ENCODE assay signal across 9 mouse cellular contexts in genomic region chr3:93568428-93569040, GRCm38 (mm10). TPM values are rescaled to one million over a fixed set of nuclear protein-coding genes. Genes with fewer than 3 reads are reported as not detected.
DNase-seq lines count a peak whose midpoint lies in the region; ATAC-seq lines count a peak whose summit lies in the region.
"Had no signal": no experiment of that assay in that cellular context is flagged by ENCODE, and none has a peak within 500 bp of the region (broad histone marks: within the 10 kb centered on the region; RNA-seq: fewer than 3 reads in every experiment).

No protein-coding gene starts in this region.

- H3K4me3 ChIP-seq in midbrain, embryonic 14.5 days (replicated peaks; ENCODE audit: low read depth, low read length), result no peak overlapping the region
- no peak overlapping the region for H3K4me3 ChIP-seq in midbrain, embryonic 10.5 days
- no peak overlapping the region for H3K4me3 ChIP-seq in forebrain, embryonic 16.5 days (replicated peaks; ENCODE audit: low read length)
- H3K4me3 ChIP-seq in intestine, embryonic 14.5 days (ENCODE audit: low read depth, low read length), result no peak overlapping the region
- no peak overlapping the region for H3K4me3 ChIP-seq in stomach, embryonic 14.5 days (ENCODE audit: low read depth, low read length)
- H3K4me3 ChIP-seq: liver, embryonic 13.5 days had no signal

- H3K4me1 ChIP-seq in midbrain, embryonic 14.5 days (ENCODE audit: control insufficient read depth, insufficient read depth, low read length), result no peaks in the 10 kb centered on the region
- H3K4me1 ChIP-seq in midbrain, embryonic 10.5 days, result no peaks in the 10 kb centered on the region
- no peaks in the 10 kb centered on the region for H3K4me1 ChIP-seq in forebrain, embryonic 16.5 days (replicated peaks; ENCODE audit: control insufficient read depth, insufficient read depth, low read length)
- 0 out of 2 replicates have a peak, but pooled peaks cover 2% of the 10 kb centered on the region for H3K4me1 ChIP-seq in intestine, embryonic 14.5 days (replicated peaks; ENCODE audit: control insufficient read depth, insufficient read depth, low read length)
- no peaks in the 10 kb centered on the region for H3K4me1 ChIP-seq in stomach, embryonic 14.5 days (ENCODE audit: control insufficient read depth, insufficient read depth, low read length)
- H3K4me1 ChIP-seq: liver, embryonic 13.5 days had no signal

- 80% methylated on average over 7 of the region's 7 CpGs for WGBS in midbrain, embryonic 14.5 days
- WGBS in midbrain, embryonic 10.5 days, result 85% methylated on average over 7 of the region's 7 CpGs
- 54% methylated on average over 7 of the region's 7 CpGs for WGBS in forebrain, embryonic 16.5 days
- WGBS in intestine, embryonic 14.5 days, result 52% methylated on average over 7 of the region's 7 CpGs
- WGBS in stomach, embryonic 14.5 days, result 51% methylated on average over 7 of the region's 7 CpGs

- H3K4me2 ChIP-seq in midbrain, embryonic 14.5 days (ENCODE audit: low read length), result no peak overlapping the region
- no peak overlapping the region for H3K4me2 ChIP-seq in forebrain, embryonic 16.5 days (ENCODE audit: low read length)
- no peak overlapping the region for H3K4me2 ChIP-seq in intestine, embryonic 14.5 days (ENCODE audit: low read length)
- H3K4me2 ChIP-seq in stomach, embryonic 14.5 days (replicated peaks; ENCODE audit: low read depth, low read length), result no peak overlapping the region
- H3K4me2 ChIP-seq: liver, embryonic 13.5 days had no signal

- no peak for ATAC-seq in midbrain, embryonic 14.5 days (ENCODE audit: low FRiP score, low TSS enrichment)
- ATAC-seq in forebrain, embryonic 16.5 days, result peak; percentile 54
- ATAC-seq in intestine, embryonic 14.5 days (replicated peaks; ENCODE audit: low FRiP score, low TSS enrichment, low read depth), result peak; percentile 51; the same call in 1 of the 2 replicates
- no peak for ATAC-seq in stomach, embryonic 14.5 days (ENCODE audit: insufficient number of reproducible peaks, insufficient read depth, low FRiP score, low read depth)
- no peak for ATAC-seq in cerebellum, adult (ENCODE audit: insufficient number of reproducible peaks, low FRiP score, low TSS enrichment)

- no peaks in the 10 kb centered on the region for H3K36me3 ChIP-seq in midbrain, embryonic 14.5 days (ENCODE audit: control insufficient read depth, insufficient read depth, low read length)
- no peaks in the 10 kb centered on the region for H3K36me3 ChIP-seq in midbrain, embryonic 10.5 days
- no peaks in the 10 kb centered on the region for H3K36me3 ChIP-seq in forebrain, embryonic 16.5 days (ENCODE audit: control insufficient read depth, insufficient read depth)
- H3K36me3 ChIP-seq in intestine, embryonic 14.5 days (ENCODE audit: control insufficient read depth, insufficient read depth, low read length), result peaks cover 16% of the 10 kb centered on the region; the same call in 1 of the 2 replicates
- H3K36me3 ChIP-seq in stomach, embryonic 14.5 days (ENCODE audit: control insufficient read depth, insufficient read depth, low read length), result peaks cover 5% of the 10 kb centered on the region; the same call in 1 of the 2 replicates

- H3K9ac ChIP-seq in midbrain, embryonic 14.5 days (replicated peaks; ENCODE audit: low read length), result no peak overlapping the region
- H3K9ac ChIP-seq in forebrain, embryonic 16.5 days (replicated peaks; ENCODE audit: low read depth, low read length), result no peak overlapping the region
- no peak overlapping the region for H3K9ac ChIP-seq in intestine, embryonic 14.5 days (ENCODE audit: low read length)
- no peak overlapping the region for H3K9ac ChIP-seq in stomach, embryonic 14.5 days (replicated peaks; ENCODE audit: low read depth, low read length)
- H3K9ac ChIP-seq: liver, embryonic 13.5 days had no signal

- peak; percentile 21 for DNase-seq in midbrain, embryonic 14.5 days
- no peak for DNase-seq in midbrain, embryonic 10.5 days (ENCODE audit: low spot score)
- DNase-seq in intestine, embryonic 14.5 days (ENCODE audit: low spot score), result no peak
- DNase-seq in layer of hippocampus, postnatal 36 days, result peak; percentile 21 to 40
- no peak for DNase-seq in spleen, postnatal 4 days (ENCODE audit: low spot score in 2 of 2)
- DNase-seq: liver, embryonic 13.5 days had no signal

- no peaks in the 10 kb centered on the region for H3K27me3 ChIP-seq in midbrain, embryonic 14.5 days (ENCODE audit: control insufficient read depth, insufficient read depth, low read length)
- H3K27me3 ChIP-seq in midbrain, embryonic 10.5 days (ENCODE audit: low read depth, poor library complexity, severe bottlenecking), result no peaks in the 10 kb centered on the region
- H3K27me3 ChIP-seq in forebrain, embryonic 16.5 days (replicated peaks; ENCODE audit: control insufficient read depth, insufficient read depth, low read length), result no peaks in the 10 kb centered on the region
- no peaks in the 10 kb centered on the region for H3K27me3 ChIP-seq in intestine, embryonic 14.5 days (replicated peaks; ENCODE audit: control insufficient read depth, insufficient read depth, low read length)
- H3K27me3 ChIP-seq in stomach, embryonic 14.5 days (ENCODE audit: control insufficient read depth, insufficient read depth, low read length), result no peaks in the 10 kb centered on the region
- H3K27me3 ChIP-seq: liver, embryonic 13.5 days had no signal

- H3K9me3 ChIP-seq in midbrain, embryonic 14.5 days (ENCODE audit: control insufficient read depth, low read length), result no peaks in the 10 kb centered on the region
- no peaks in the 10 kb centered on the region for H3K9me3 ChIP-seq in midbrain, embryonic 10.5 days (replicated peaks)
- no peaks in the 10 kb centered on the region for H3K9me3 ChIP-seq in forebrain, embryonic 16.5 days (ENCODE audit: control insufficient read depth, low read length)
- H3K9me3 ChIP-seq in intestine, embryonic 14.5 days (ENCODE audit: control insufficient read depth, low read length), result no peaks in the 10 kb centered on the region
- no peaks in the 10 kb centered on the region for H3K9me3 ChIP-seq in stomach, embryonic 14.5 days (ENCODE audit: control insufficient read depth, low read depth, low read length)
- H3K9me3 ChIP-seq: liver, embryonic 13.5 days had no signal

- no peak overlapping the region for H3K27ac ChIP-seq in midbrain, embryonic 14.5 days (replicated peaks; ENCODE audit: low read depth, low read length)
- no peak overlapping the region for H3K27ac ChIP-seq in midbrain, embryonic 10.5 days (replicated peaks)
- H3K27ac ChIP-seq in forebrain, embryonic 16.5 days (ENCODE audit: low read length), result no peak overlapping the region
- H3K27ac ChIP-seq in intestine, embryonic 14.5 days (ENCODE audit: low read depth), result peak overlapping the region; percentile 55; the same call in 1 of the 2 replicates
- peak overlapping the region; percentile 33; the same call in 1 of the 2 replicates for H3K27ac ChIP-seq in stomach, embryonic 14.5 days (ENCODE audit: low read length)
- H3K27ac ChIP-seq: liver, embryonic 13.5 days had no signal

RNA-seq across cellular contexts. Expression of gene S100a10, which starts 13.7 kb away (rescaled TPM):
- 67.9 and 86.5 TPM in 2 replicates for polyA plus RNA-seq in midbrain, embryonic 14.5 days (2014; fragmentation: Nextera tagmentation; extraction: Ambion mirVana)
- polyA plus RNA-seq in midbrain, embryonic 10.5 days (2016; fragmentation: Nextera tagmentation; extraction: Ambion mirVana), result 153 and 169 TPM in 2 replicates
- polyA plus RNA-seq in forebrain, embryonic 16.5 days (2015; fragmentation: Nextera tagmentation; extraction: Ambion mirVana), result 117 and 124 TPM in 2 replicates
- polyA plus RNA-seq in intestine, embryonic 14.5 days (2014; fragmentation: Nextera tagmentation; extraction: Ambion mirVana), result 497 and 519 TPM in 2 replicates
- 10 to 100 TPM; 16.7 to 20.6 TPM for total RNA-seq in layer of hippocampus, postnatal 36 days (2021)
- polyA plus RNA-seq in stomach, embryonic 14.5 days (2014; fragmentation: Nextera tagmentation; extraction: Ambion mirVana), result 430 TPM in 2 replicates

RNA-seq across cellular contexts. Expression of gene S100a11, which starts 48.2 kb away (rescaled TPM):
- 94.0 and 157 TPM in 2 replicates for polyA plus RNA-seq in midbrain, embryonic 14.5 days (2014; fragmentation: Nextera tagmentation; extraction: Ambion mirVana)
- polyA plus RNA-seq in midbrain, embryonic 10.5 days (2016; fragmentation: Nextera tagmentation; extraction: Ambion mirVana), result 245 and 305 TPM in 2 replicates
- polyA plus RNA-seq in forebrain, embryonic 16.5 days (2015; fragmentation: Nextera tagmentation; extraction: Ambion mirVana), result 104 and 129 TPM in 2 replicates
- 946 TPM in 2 replicates for polyA plus RNA-seq in intestine, embryonic 14.5 days (2014; fragmentation: Nextera tagmentation; extraction: Ambion mirVana)
- total RNA-seq in layer of hippocampus, postnatal 36 days (2021), result 1 to 10 TPM; 3.8 to 8.2 TPM
- 1,750 and 1,785 TPM in 2 replicates for polyA plus RNA-seq in stomach, embryonic 14.5 days (2014; fragmentation: Nextera tagmentation; extraction: Ambion mirVana)

Comparison
In these comparisons a context has a peak if more than half of its experiments do, and no peak if none do; other contexts are left out.
1. DNase-seq: peak in midbrain, embryonic 14.5 days (single experiment) and layer of hippocampus, postnatal 36 days (2 of 2); none in midbrain, embryonic 10.5 days (single experiment), intestine, embryonic 14.5 days (single experiment) and spleen, postnatal 4 days (0 of 2).
2. ATAC-seq: peak in forebrain, embryonic 16.5 days (single experiment) and intestine, embryonic 14.5 days (single experiment); none in midbrain, embryonic 14.5 days (single experiment), stomach, embryonic 14.5 days (single experiment) and cerebellum, adult (single experiment).
3. H3K27ac ChIP-seq: peak in intestine, embryonic 14.5 days (single experiment) and stomach, embryonic 14.5 days (single experiment); none in midbrain, embryonic 14.5 days (single experiment), midbrain, embryonic 10.5 days (single experiment) and forebrain, embryonic 16.5 days (single experiment).